Mouse (Mus musculus): ENCODE data around the gene Il7r. TPM values are rescaled to one million over a fixed set of nuclear protein-coding genes. Genes with fewer than 3 reads are reported as not detected.

Gene Il7r
- total and polyA plus RNA-seq, 3 experiments: not detected

DNA sequence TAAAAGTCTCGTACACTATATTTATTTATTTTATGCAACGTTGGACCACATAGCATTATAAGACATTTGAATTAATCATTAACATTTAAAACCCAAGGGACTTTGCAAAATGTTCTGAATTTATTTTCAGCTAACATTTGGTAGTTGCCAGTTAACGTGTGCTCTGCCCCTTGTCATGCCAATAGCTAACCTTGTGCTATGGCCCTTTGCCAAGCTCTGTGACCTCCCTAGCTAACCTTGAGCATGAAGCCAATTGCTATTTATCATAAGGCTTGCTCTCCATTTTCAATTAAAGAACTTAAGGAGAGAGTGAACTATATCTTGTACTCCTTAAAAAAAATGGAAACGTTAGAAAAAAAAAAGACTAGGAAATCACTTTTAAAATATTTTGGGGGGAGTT is 43.4 kb upstream of the Il7r start:
- H3K9me3 ChIP-seq (replicated peaks; ENCODE audit: insufficient read depth, low read length): no peaks in the 10 kb centered on the region
- peaks cover 0 to 8% of the 10 kb centered on the region in 2 experiments; a peak in 3 of 4 replicates for H3K27me3 ChIP-seq (ENCODE audit: control insufficient read depth in 1 of 2, insufficient read depth in 2 of 2, low read length in 2 of 2)
- no peak overlapping the region for H3K4me3 ChIP-seq (ENCODE audit: control insufficient read depth in 1 of 2, insufficient read depth in 1 of 2, low read depth in 2 of 2, low read length in 2 of 2)
- no peak for DNase-seq (ENCODE audit: low read depth, low spot score)
- no peaks in the 10 kb centered on the region for H3K36me3 ChIP-seq (ENCODE audit: control insufficient read depth in 1 of 2, insufficient read depth in 2 of 2, low read length in 2 of 2)
- no peak overlapping the region for H3K9ac ChIP-seq (ENCODE audit: control insufficient read depth, low read depth, low read length, poor library complexity, severe bottlenecking)
- no peaks in the 10 kb centered on the region for H3K79me2 ChIP-seq (ENCODE audit: control insufficient read depth, insufficient read depth, low read length, poor library complexity)
- TF ChIP-seq MYB (IDR thresholded peaks at IDR 0.05; ENCODE audit: low read depth, low read length) (no peak), ZKSCAN1 (IDR thresholded peaks at IDR 0.05; ENCODE audit: low read depth, low read length) (no peak), ZC3H11A (IDR thresholded peaks at IDR 0.05; ENCODE audit: low read depth, low read length) (no peak), TAL1 (IDR thresholded peaks at IDR 0.05; ENCODE audit: low read length) (no peak), UBTF (IDR thresholded peaks at IDR 0.05; ENCODE audit: borderline replicate concordance, insufficient read depth, low read depth, low read length) (no peak), KAT2A (conservative IDR thresholded peaks at IDR 0.05; ENCODE audit: low read depth, low read length) (no peak), MAX (IDR thresholded peaks at IDR 0.05; ENCODE audit: low read length) (no peak), MXI1 (IDR thresholded peaks at IDR 0.05; ENCODE audit: low read depth, low read length) (no peak), CHD1 (IDR thresholded peaks at IDR 0.05; ENCODE audit: low read depth, low read length) (no peak), SIN3A (IDR thresholded peaks at IDR 0.05; ENCODE audit: low read length) (no peak)
- no peaks in the 10 kb centered on the region for H3K4me1 ChIP-seq (ENCODE audit: control insufficient read depth in 1 of 2, insufficient read depth in 2 of 2, low read length in 2 of 2)
- no peak overlapping the region for H3K27ac ChIP-seq (ENCODE audit: control insufficient read depth, low read depth, low read length)

DNA sequence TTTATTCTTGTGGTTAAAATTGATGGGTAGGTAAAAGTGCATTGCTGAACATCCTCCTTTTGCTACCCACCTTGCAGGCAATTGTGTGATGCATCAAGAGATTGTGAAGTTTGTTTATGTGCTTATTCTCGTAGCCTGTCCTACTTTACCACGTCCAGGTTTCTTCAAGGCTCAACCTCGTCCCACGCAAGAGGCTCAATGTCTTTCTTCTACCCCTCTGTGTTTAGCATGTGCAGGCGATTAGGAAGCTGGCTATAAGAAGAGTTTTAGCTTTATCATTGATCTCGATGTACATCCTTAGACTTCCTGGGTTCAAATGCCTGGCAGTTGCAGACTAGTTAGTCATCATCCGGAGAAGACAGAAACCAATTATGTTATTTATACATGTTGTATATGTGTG is 42.7 kb upstream of the Il7r start:
- Histone ChIP-seq H3K36me3 (ENCODE audit: control insufficient read depth in 1 of 2, insufficient read depth in 2 of 2, low read length in 2 of 2) (no peaks in the 10 kb centered on the region), H3K79me2 (ENCODE audit: control insufficient read depth, insufficient read depth, low read length, poor library complexity) (no peaks in the 10 kb centered on the region), H3K9me3 (replicated peaks; ENCODE audit: insufficient read depth, low read length) (no peaks in the 10 kb centered on the region), H3K4me1 (ENCODE audit: control insufficient read depth in 1 of 2, insufficient read depth in 2 of 2, low read length in 2 of 2) (no peaks in the 10 kb centered on the region), H3K9ac (ENCODE audit: control insufficient read depth, low read depth, low read length, poor library complexity, severe bottlenecking) (no peak overlapping the region), H3K27me3 (ENCODE audit: control insufficient read depth in 1 of 2, insufficient read depth in 2 of 2, low read length in 2 of 2) (peaks cover 0 to 8% of the 10 kb centered on the region in 2 experiments; a peak in 3 of 4 replicates), H3K4me3 (ENCODE audit: control insufficient read depth in 1 of 2, insufficient read depth in 1 of 2, low read depth in 2 of 2, low read length in 2 of 2) (no peak overlapping the region), H3K27ac (ENCODE audit: control insufficient read depth, low read depth, low read length) (no peak overlapping the region)
- TF ChIP-seq EP300 (IDR thresholded peaks at IDR 0.05; ENCODE audit: low read depth in 1 of 2, low read length in 2 of 2): no peak
- no peak for TF ChIP-seq ZNF384 (IDR thresholded peaks at IDR 0.05; ENCODE audit: low read depth, low read length)
- TF ChIP-seq ZKSCAN1 (IDR thresholded peaks at IDR 0.05; ENCODE audit: low read depth, low read length): no peak
- no peak for DNase-seq (ENCODE audit: low read depth, low spot score)

DNA sequence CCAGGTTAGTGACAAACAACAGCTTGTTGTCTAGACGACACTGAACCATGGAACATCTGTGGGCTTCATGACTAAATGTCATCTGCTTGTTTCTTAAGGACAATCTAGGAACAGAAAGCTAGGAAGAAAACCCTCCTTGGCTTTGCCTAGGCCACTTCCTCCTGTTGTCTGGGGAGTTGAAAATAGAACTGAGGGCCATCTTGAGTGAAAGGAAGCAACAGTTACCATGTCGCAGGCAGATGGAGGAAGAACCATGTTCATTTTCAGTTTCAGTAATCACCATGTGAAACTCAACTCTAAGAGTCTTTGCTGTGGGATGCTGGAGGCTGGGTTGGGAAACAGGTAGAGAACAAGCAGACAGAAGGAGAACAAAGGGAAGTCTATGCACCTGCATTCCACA is 41.9 kb upstream of the Il7r start:
- Histone ChIP-seq H3K27ac (ENCODE audit: control insufficient read depth, low read depth, low read length) (no peak overlapping the region), H3K36me3 (ENCODE audit: control insufficient read depth in 1 of 2, insufficient read depth in 2 of 2, low read length in 2 of 2) (no peaks in the 10 kb centered on the region)

More for the DNA sequence above, 41.9 kb upstream of the Il7r start:
- Histone ChIP-seq H3K9ac (ENCODE audit: control insufficient read depth, low read depth, low read length, poor library complexity, severe bottlenecking) (no peak overlapping the region), H3K79me2 (ENCODE audit: control insufficient read depth, insufficient read depth, low read length, poor library complexity) (no peaks in the 10 kb centered on the region), H3K9me3 (replicated peaks; ENCODE audit: insufficient read depth, low read length) (no peaks in the 10 kb centered on the region), H3K27me3 (ENCODE audit: control insufficient read depth in 1 of 2, insufficient read depth in 2 of 2, low read length in 2 of 2) (peaks cover 0 to 8% of the 10 kb centered on the region in 2 experiments; a peak in 3 of 4 replicates), H3K4me3 (ENCODE audit: control insufficient read depth in 1 of 2, insufficient read depth in 1 of 2, low read depth in 2 of 2, low read length in 2 of 2) (no peak overlapping the region), H3K4me1 (ENCODE audit: control insufficient read depth in 1 of 2, insufficient read depth in 2 of 2, low read length in 2 of 2) (no peaks in the 10 kb centered on the region)
- TF ChIP-seq CHD2 (IDR thresholded peaks at IDR 0.05; ENCODE audit: low read length) (no peak), ELF1 (IDR thresholded peaks at IDR 0.05; ENCODE audit: low read depth, low read length) (no peak), E2F4 (IDR thresholded peaks at IDR 0.05; ENCODE audit: borderline replicate concordance, low read depth, low read length) (no peak), USF1 (IDR thresholded peaks at IDR 0.05; ENCODE audit: low read depth, low read length) (no peak), MEF2A (IDR thresholded peaks at IDR 0.05; ENCODE audit: extremely low read depth, insufficient replicate concordance, low read depth, low read length, poor library complexity, severe bottlenecking) (no peak), TBP (IDR thresholded peaks at IDR 0.05; ENCODE audit: low read depth, low read length) (no peak), MAZ (IDR thresholded peaks at IDR 0.05; ENCODE audit: low read depth, low read length) (no peak), CTCF (IDR thresholded peaks at IDR 0.05 in 2 of 3, conservative IDR thresholded peaks at IDR 0.05 in 1 of 3; ENCODE audit: control insufficient read depth in 1 of 3, insufficient read depth in 1 of 3, low read depth in 2 of 3, low read length in 3 of 3, poor library complexity in 1 of 3, severe bottlenecking in 1 of 3) (no peak)
- DNase-seq (ENCODE audit: low read depth, low spot score): no peak
